Mouse (Mus musculus) frontal cortex, adult 2 months (tissue): ENCODE results near the gene Akap7. TPM values are rescaled to one million over a fixed set of nuclear protein-coding genes. Genes with fewer than 3 reads are reported as not detected.
A peak's percentile ranks its signal among the peaks of the same experiment; 100 is the strongest.

Source experiments
- DNase-seq, 2 experiments: peaks; one replicate each; pipeline ENCODE4 v3.0.0; 2022; ENCODE audit warnings: low spot score in 1 of 2; ENCODE audit errors: extremely low spot score in 1 of 2
- polyA plus RNA-seq: library from polyadenylated mRNA; depleted of rRNA; stranded (reverse); fragments of >200 nt; gene quantifications from 2 replicates; pipeline ENCODE4 v1.2.3, GENCODE M21; 2012

Akap7 gene
- polyA plus RNA-seq, 1 experiment = 50.9 TPM

DNA sequence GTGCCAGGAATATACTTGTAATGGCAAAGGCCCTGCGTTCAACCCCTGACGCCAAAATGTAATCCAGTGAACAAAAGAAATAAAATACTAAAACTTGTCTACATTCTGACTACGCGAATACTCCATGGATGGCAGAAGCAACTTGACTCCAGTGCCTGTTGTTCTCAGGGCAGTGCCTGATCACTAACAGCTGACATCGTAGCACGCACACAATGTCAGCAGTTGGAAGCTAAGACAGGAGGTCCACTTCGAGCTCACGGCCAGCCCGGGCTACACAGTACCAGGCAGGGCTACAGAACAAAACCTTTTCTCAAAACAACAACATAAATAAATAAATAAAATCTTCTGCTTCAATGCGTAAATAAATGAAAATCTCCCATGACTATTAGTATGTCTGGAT lies 46.9 kb downstream of the Akap7 start:
- no peak for DNase-seq

- no peak for DNase-seq
Measured at GRCm38 (mm10) chr10:25258171-25258570, 49.5 kb downstream of the Akap7 start.

- DNase-seq = no peak
Measured at GRCm38 (mm10) chr10:25257466-25257865, 50.2 kb downstream of the Akap7 start.

- no peak for DNase-seq
Measured at GRCm38 (mm10) chr10:25253474-25253873, 54.2 kb downstream of the Akap7 start.

DNA sequence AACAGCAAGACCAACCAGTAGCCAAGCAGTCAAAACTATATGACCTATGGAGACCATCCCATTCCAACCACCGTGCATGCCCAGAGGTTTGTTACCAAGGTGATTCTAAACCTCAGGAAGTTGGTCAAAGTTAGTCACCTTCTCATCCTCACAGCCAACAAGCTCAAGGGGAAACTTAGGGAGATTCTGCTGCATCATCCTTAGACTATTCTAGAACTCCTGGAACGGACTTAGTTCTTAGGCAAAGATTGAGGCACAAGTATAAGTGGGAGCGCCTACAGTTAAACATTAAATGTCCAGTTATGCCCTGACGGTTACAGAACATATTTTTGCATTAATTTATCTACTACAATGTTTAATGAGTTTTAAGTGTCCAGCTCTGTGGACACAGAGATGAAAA lies 54.7 kb downstream of the Akap7 start:
- no peak for DNase-seq

GRCm38 (mm10) chr10:25250108-25250507 lies 57.6 kb downstream of the Akap7 start:
- DNase-seq = peak in 1 of 2 experiments; percentile 67

DNA sequence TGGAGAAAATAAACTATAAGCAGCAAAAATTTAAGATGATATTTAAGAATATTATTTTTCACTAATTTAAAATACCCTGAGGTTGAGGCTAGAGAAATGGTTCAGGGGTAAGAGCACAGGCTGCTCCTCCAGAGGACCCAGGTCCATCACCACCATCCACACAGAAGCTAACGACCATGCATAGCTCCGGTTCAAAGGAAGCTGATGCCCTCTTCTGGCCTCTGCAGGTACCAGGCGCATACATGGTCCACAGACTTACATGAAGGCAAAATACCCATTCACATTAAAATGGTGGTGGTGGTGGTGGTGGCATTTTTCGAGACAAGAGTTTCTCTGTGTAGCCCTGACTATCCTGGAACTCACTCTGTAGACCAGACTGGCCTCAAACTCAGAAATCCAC lies 61.5 kb downstream of the Akap7 start:
- DNase-seq = peak in 1 of 2 experiments; percentile 24

GRCm38 (mm10) chr10:25239156-25239555 lies 68.5 kb downstream of the Akap7 start:
- DNase-seq = peak in 1 of 2 experiments; percentile 65

DNA sequence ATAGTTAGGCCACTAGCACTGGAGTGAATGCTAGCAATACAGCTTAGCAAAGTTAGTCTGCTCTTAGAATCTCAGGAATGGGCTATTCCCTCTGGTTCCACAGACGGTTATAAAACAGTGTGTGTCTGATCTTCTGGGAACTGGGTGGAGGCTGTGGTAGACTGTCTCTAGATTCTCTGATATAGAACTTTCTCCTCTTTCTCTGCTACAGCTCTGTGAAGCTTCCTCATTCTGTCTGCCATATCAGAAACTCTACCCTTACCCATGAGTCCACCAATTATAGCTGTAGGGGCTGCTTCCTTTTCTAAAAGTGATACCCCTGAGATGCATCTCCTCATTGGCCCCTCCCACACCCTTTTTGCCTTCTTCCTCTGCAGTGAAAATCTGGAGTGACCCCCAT lies 73.6 kb downstream of the Akap7 start:
- no peak for DNase-seq

- DNase-seq = no peak
Measured at GRCm38 (mm10) chr10:25232700-25233099, 75.0 kb downstream of the Akap7 start.

GRCm38 (mm10) chr10:25231358-25231757 lies 76.3 kb downstream of the Akap7 start:
- DNase-seq = no peak

GRCm38 (mm10) chr10:25224371-25224770 lies 83.3 kb downstream of the Akap7 start:
- no peak for DNase-seq

DNA sequence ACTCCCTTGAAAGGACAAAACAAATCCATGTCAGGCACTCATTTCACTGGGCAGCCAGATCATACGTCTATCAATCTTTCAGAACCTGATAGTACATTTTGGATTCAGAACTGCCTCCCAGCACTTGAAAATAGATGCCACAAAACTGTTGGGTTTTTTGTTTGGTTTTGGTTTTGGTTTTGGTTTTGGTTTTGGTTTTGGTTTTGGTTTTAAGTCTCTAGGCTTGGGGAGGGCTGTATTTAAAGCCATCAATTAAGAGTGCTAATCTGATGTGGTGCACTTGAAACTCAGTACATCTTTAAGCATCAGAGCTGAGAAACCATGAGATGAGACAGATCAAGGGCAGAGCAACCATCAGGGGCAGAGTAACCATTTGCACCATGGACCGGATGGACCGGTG lies 86.9 kb downstream of the Akap7 start:
- DNase-seq = no peak

- DNase-seq = no peak
Measured at GRCm38 (mm10) chr10:25219901-25220495, 87.7 kb downstream of the Akap7 start.

- DNase-seq = peak in 1 of 2 experiments; percentile 87
Measured at GRCm38 (mm10) chr10:25219220-25219628, 88.4 kb downstream of the Akap7 start.

DNA sequence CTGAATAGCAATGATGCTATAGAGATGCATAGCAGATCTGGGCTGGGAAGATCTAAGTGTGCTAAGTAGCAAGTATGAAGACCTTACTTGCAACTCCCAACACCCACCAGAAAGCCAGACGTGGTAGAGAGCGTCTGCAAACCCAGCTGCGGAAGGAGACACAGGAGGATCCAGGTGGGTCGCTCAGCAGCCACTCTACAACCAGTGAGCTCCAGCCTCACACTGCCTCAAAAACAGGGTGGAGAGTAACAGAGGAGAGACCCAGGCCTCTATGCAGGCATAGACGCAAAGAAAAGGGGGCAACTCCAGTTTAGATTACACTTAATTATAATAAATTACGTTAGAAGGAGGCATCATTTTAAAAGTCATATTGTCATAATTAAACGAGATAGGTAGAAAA lies 88.9 kb downstream of the Akap7 start:
- DNase-seq = no peak

DNA sequence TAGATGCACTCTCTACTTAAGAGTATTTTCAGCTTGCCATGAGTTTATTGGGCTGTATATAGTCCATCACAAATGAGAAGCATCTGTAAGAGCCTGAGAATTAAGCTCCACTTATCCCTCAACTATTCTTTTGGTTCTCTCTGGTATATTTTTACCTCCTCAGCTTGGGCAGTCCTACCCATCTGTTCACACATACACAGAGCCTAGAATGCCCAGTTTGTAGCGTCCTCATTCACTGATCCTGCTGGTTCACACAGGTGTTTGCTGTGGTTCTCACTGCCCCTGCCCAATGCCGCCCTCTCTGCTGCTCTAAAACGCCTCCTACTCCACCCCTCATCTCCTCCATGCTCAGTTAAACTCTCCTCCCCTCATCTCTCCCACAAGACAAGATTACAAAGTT lies 91.7 kb downstream of the Akap7 start:
- no peak for DNase-seq

DNA sequence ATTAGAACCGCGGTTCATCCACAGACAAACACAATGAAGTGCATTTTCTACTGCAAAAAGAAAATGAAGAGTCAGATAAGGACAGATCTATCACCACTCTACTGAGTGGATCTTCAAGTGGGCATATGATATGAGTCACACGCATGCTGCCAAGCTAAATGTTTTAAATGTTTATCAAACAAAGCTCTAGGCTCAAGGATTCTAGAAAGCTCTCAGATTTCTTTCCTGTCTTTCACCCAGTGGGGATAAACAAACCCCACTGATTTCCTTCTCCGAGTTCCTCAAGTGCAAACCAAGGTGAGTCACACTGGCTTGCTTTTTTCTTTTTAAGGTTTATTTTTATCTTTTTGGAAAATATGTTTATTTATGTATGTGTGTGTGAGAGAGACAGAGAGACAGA lies 94.0 kb downstream of the Akap7 start:
- no peak for DNase-seq

DNA sequence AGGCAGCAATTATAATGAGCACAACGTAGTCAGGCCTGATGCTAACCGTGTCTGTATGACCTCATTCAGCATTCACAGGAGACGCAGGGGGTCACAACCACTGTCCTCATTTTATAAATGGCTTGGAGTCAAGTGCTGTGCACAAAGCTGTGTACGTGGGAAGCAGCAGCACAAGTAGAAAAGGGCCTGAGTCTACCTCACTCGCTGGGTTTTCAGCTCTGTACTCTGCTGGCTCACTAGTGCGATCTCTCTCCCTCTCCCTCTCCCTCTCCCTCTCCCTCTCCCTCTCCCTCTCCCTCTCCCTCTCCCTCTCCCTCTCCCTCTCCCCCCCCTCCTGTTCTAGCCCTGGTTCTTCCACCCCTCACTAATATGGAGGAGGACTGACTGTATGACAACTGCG lies 99.1 kb downstream of the Akap7 start:
- DNase-seq = no peak

- DNase-seq = no peak
Measured at GRCm38 (mm10) chr10:25207866-25208265, 99.8 kb downstream of the Akap7 start.

DNA sequence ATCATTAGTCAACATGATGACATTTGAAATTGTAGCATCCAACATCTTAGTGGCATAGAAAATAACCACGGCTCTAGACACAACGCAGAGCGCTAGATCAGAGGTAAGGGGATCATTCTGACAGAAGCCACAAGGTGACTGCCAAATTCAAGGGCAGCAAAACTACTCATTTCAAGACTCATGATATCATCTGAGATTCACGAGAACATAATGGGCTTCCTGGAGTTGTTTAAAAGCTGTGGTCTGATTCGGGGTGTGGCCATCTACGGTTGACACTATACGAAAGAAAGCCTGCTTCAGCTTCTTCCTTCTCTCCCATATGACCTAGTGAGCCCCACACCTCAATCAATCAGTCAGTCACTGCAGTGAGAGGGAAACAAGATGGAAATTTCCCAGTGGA lies 107.0 kb downstream of the Akap7 start:
- no peak for DNase-seq

DNA sequence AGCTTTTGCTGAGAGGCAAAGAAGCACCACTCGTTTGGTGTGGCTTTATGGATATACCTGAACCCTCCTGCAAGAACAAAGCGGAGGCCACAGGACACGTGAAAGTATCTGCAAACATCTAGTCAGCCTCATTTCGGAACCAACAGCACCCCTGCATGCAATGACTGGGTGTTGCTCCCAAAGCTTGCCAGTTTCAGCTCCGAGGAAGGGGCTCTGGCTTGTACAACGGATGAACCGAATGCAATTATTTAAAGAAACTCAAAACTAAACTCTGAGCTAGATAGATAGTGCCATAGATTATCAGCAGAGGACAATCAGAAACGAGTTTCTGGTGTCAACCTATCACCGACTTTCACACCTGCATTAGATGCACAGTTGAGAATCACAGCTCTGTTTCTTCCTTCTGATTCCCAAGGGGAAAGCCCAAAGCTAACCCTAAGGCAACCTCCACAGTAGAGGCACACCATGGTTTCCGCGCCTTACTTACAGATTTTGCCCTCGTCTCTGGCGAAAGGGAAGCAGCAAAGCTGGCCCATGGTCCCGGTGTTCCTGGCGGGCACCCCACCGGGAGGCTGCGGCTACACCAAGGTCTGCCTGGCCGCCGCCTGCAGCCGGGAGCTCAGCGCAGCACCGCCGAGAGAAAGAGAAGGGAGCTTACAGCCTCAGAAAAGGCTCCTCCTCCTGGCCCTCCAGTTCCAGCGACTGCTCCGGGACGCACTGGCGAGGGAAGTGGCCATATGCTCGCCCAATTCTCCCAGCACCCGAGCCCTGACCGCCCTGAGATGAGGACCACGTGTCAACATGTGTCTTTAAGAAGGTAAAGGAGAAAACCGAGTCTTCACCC lies 107.9 kb downstream of the Akap7 start:
- DNase-seq = peak in 1 of 2 experiments; percentile 68
